Mouse (Mus musculus) gonadal fat pad, adult 2 months (tissue): ENCODE data around the gene Olfr135. TPM values are rescaled to one million over a fixed set of nuclear protein-coding genes. Genes with fewer than 3 reads are reported as not detected.

ENCODE experiments used
- DNase-seq: peaks from one replicate; pipeline ENCODE4 v3.0.0-alpha.2; 2012; ENCODE audit warnings: low read depth
- polyA plus RNA-seq: library from polyadenylated mRNA; depleted of rRNA; stranded (reverse); fragments of >200 nt; gene quantifications from 2 replicates; pipeline ENCODE4 v1.2.3, GENCODE M21; 2012; rRNA removed

The Olfr135 gene
- polyA plus RNA-seq = not detected in 2 replicates

GRCm38 (mm10) chr17:38204035-38204434 lies at the start of gene Olfr135:
Gene Olfr135 (plus strand): TSS chr17:38204335.
- no peak for DNase-seq

- DNase-seq = no peak
These were observed 33.0 kb upstream of the Olfr135 start, which contains the start of gene Olfr134 for GRCm38 (mm10) chr17:38171088-38171487. Gene Olfr134 (plus strand): TSS chr17:38171388.

Other genes starting within 250 kb of the Olfr135 start
- not detected in 2 replicates for gene Olfr129, start 144.3 kb upstream of the Olfr135 start, polyA plus RNA-seq
- not detected in 2 replicates for gene Olfr130, start 140.4 kb upstream of the Olfr135 start, polyA plus RNA-seq
- gene Olfr131, start 115.6 kb upstream of the Olfr135 start, polyA plus RNA-seq = not detected in 2 replicates
- not detected in 2 replicates for gene Olfr132, start 69.8 kb upstream of the Olfr135 start, polyA plus RNA-seq
- gene Olfr133, start 59.1 kb upstream of the Olfr135 start, polyA plus RNA-seq = not detected in 2 replicates
- gene Olfr134, start 32.9 kb upstream of the Olfr135 start, polyA plus RNA-seq = not detected in 2 replicates
- not detected in 2 replicates for gene Olfr138, start 56.7 kb downstream of the Olfr135 start, polyA plus RNA-seq
- gene Olfr137, start 103.2 kb downstream of the Olfr135 start, polyA plus RNA-seq = not detected in 2 replicates
- not detected in 2 replicates for gene Olfr136, start 125.5 kb downstream of the Olfr135 start, polyA plus RNA-seq
- not detected in 2 replicates for gene Esp36, start 215.8 kb downstream of the Olfr135 start, polyA plus RNA-seq